Mouse (Mus musculus): ENCODE data around the gene Ddx47.

Gene Ddx47

DNA sequence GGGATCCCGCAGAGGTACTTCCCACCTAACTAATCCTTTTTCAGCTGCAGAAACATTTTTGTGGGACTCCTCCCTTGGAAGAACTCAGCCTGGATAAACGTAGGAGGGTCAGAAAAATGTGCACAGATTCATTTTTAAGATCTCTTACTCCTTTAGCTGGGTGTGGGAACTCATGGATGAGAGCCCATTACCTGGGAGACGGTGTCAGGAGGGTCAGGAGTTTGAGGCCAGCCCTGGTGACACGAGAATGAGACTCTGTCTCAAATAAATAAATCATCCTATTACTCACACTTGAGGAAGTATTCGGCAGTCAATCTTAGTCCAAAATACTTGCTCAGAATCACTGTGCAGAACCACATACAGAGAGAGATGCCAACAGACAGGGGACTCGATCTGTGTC is 58.4 kb downstream of the Ddx47 start:
- DNase-seq (ENCODE audit: low spot score in 2 of 2): no peak

DNA sequence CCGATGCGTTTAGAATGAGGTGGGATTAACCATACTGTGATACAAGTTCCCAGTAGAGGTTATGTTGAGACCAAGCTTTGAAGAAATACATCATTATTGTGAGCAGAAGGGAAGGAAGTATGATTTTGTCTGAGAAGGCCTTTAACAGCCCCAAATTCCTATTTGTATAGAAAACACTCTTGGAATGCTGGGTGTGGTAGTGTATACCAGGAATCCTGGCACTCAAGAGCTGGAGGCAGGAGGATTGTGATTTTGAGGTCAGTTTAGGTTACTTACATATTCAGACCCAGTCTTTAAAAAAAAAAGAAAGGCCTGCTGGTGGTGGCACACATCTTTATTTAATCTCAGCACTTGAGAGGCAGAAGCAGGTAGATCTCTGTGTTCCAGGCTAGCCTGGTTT is 58.9 kb downstream of the Ddx47 start:
- no peak for DNase-seq (ENCODE audit: low spot score in 2 of 2)

Data from urinary bladder, postnatal 4 days (tissue).